Mouse (Mus musculus) embryonic facial prominence, embryonic 10.5 days (tissue): Measurements from ENCODE around the gene 2210011C24Rik. TPM values are rescaled to one million over a fixed set of nuclear protein-coding genes. Genes with fewer than 3 reads are reported as not detected.

Experiments used
- DNase-seq: peaks from one replicate; pipeline ENCODE4 v3.0.0-alpha.2; 2017; ENCODE audit warnings: low spot score
- H3K27ac ChIP-seq: fragments of 300-500 bp; sonication (generic); replicated peaks from 2 replicates; pipeline ENCODE4 v1.5.1; 2016; ENCODE audit warnings: mild to moderate bottlenecking
- H3K27me3 ChIP-seq: fragments of 300-500 bp; sonication (generic); replicated peaks from 2 replicates; pipeline ENCODE4 v1.6.1; 2016; ENCODE audit warnings: low read depth, mild to moderate bottlenecking; ENCODE audit not compliant: poor library complexity, severe bottlenecking
- H3K36me3 ChIP-seq: fragments of 300-500 bp; sonication (generic); replicated peaks from 2 replicates; pipeline ENCODE4 v1.6.1; 2016; ENCODE audit warnings: mild to moderate bottlenecking, moderate library complexity
- H3K4me1 ChIP-seq: fragments of 300-500 bp; sonication (generic); 2 replicates; pipeline ENCODE4 v1.6.1; 2016
- H3K4me3 ChIP-seq: fragments of 300-500 bp; sonication (generic); 2 replicates; pipeline ENCODE4 v1.5.1; 2016; ENCODE audit warnings: mild to moderate bottlenecking, moderate library complexity
- H3K9me3 ChIP-seq: fragments of 300-500 bp; sonication (generic); 2 replicates; pipeline ENCODE4 v1.6.1; 2016; ENCODE audit warnings: mild to moderate bottlenecking
- WGBS: fragments of 180-500 bp; shearing (Covaris S2); methylation state at CpG from one replicate; pipeline ENCODE4 v1.1.7; 2016; 5-methylcytosine and 5-hydroxymethylcytosine counted together
- polyA plus RNA-seq: library from polyadenylated mRNA; unstranded; fragments of >200 nt; fragmentation: Nextera tagmentation; extraction: Ambion mirVana; gene quantifications from 2 replicates; pipeline ENCODE4 v1.2.1, GENCODE M21; 2016

2210011C24Rik gene
- polyA plus RNA-seq, 1 experiment from 2014 or later: not detected

DNA sequence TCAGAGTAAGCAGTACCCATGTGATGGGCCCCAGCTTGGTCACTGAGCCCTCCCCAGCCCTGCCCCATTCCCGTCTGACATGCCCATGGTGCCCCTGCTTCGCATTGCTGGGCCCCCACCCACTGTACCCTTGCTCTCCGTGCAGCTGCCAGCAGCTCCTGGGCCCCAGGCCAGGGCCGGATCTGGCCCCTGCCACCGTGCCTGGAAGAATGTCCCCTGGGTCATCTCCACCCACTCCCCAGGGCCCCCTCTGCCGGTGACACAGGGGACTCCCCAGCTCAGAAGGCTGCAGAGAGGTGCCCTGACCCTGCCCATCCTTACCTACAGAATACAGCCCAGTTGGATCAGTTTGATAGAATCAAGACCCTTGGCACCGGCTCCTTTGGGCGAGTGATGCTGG lies 31.1 kb downstream of the 2210011C24Rik start:
- no peak for DNase-seq
- Histone ChIP-seq H3K27ac (no peak overlapping the region), H3K9me3 (no peaks in the 10 kb centered on the region), H3K27me3 (no peaks in the 10 kb centered on the region), H3K36me3 (peaks cover 83% of the 10 kb centered on the region), H3K4me1 (peaks cover 21% of the 10 kb centered on the region), H3K4me3 (no peak overlapping the region)
- WGBS: 82% methylated on average over 8 of the region's 8 CpGs

GRCm38 (mm10) chr8:83980250-83980649 lies 31.7 kb downstream of the 2210011C24Rik start:
- 90% methylated on average over 1 of the region's 1 CpGs for WGBS
- no peak overlapping the region for H3K27ac ChIP-seq
- H3K27me3 ChIP-seq: no peaks in the 10 kb centered on the region

DNA sequence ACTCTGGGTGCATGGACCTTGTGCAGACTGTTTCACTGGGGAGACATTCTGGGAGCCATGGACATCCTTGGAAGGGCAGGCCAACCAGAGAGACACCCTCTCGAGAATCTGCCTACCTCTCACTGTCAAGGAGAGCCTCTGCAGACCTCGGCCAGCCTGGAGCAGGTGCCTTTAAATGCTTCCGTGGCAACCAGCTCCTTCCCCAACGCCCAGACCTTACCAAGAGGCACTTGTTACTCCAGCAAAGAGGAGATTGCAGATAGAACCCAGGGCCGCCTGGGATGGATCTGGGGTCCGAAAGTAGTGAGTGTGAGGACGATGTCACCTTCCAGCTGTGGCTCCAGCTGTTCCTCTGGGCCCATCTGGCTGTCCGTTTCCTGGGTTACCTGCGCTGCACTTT lies 33.8 kb downstream of the 2210011C24Rik start:
- Histone ChIP-seq H3K9me3 (no peaks in the 10 kb centered on the region), H3K36me3 (peaks cover 62% of the 10 kb centered on the region), H3K27ac (peak overlapping the region; percentile 32; the same call in 1 of the 2 replicates), H3K4me1 (peaks cover 38% of the 10 kb centered on the region), H3K27me3 (no peaks in the 10 kb centered on the region), H3K4me3 (peak overlapping the region; percentile 28; the same call in 1 of the 2 replicates)
- 80% methylated on average over 9 of the region's 9 CpGs for WGBS
- DNase-seq: no peak

More at GRCm38 (mm10) chr8:83980250-83980649, 31.7 kb downstream of the 2210011C24Rik start:
- Histone ChIP-seq H3K4me1 (peaks cover 21% of the 10 kb centered on the region), H3K4me3 (no peak overlapping the region), H3K9me3 (no peaks in the 10 kb centered on the region), H3K36me3 (peaks cover 78% of the 10 kb centered on the region)
- DNase-seq: no peak

DNA sequence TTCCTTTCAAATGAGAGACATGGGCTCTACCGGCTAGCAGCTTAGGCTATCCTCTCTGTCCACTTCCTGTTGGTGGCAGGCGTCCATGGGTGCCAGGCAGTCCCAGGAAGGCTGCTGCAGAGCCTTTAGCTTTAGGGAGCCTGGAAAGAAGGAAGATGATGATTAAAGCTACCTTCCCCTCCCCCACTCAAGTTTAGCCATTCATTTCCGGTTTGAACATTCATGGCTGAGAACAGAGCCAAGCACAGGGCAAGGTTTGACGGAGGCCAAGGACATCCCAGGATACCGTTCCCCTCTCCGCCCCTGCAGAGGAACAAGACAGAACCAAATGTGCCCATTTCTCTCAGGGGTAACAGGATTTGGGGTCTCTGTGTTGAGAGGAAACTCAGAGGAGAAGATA lies 34.3 kb downstream of the 2210011C24Rik start:
- no peak for DNase-seq
- Histone ChIP-seq H3K36me3 (peaks cover 56% of the 10 kb centered on the region), H3K9me3 (no peaks in the 10 kb centered on the region), H3K4me1 (peaks cover 38% of the 10 kb centered on the region), H3K27ac (peak overlapping the region; percentile 41; the same call in 1 of the 2 replicates), H3K4me3 (peak overlapping the region; percentile 28; the same call in 1 of the 2 replicates), H3K27me3 (no peaks in the 10 kb centered on the region)
- 55% methylated on average over 6 of the region's 6 CpGs for WGBS

GRCm38 (mm10) chr8:83976779-83977350 lies 35.1 kb downstream of the 2210011C24Rik start:
- H3K27ac ChIP-seq: peak overlapping the region; percentile 41; the same call in 1 of the 2 replicates
- H3K4me1 ChIP-seq: peaks cover 46% of the 10 kb centered on the region
- peaks cover 48% of the 10 kb centered on the region for H3K36me3 ChIP-seq
- 90% methylated on average over 5 of the region's 5 CpGs for WGBS
- DNase-seq: no peak
- H3K27me3 ChIP-seq: no peaks in the 10 kb centered on the region
- H3K9me3 ChIP-seq: no peaks in the 10 kb centered on the region
- 0 out of 2 replicates have a peak overlapping the region, but pooled peaks have one; percentile 1 for H3K4me3 ChIP-seq

DNA sequence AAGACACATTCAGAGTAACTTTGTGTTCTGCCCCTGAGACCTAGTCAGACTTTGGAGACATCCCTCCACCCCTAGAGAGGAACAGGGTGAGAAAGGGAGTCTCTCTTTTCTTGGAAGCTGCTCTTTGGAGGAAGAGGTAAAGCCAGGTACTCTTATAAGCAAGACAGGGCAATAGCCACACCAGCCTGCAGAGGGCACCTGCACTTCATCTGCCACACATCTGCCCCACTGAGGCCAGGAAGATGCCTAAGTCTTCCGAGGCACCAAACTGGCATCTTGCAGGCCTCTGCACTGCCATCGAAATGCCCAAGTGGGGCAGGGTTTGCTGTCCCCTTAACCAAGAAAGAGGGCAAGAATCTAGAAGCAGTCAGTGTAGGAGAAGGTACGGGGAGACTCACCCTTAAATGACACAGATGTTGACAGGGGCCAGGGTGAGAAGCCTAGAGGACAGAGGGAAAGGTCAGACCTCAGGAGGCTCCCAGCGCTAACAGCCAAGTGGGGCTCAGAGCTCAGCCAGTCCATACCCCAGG lies 35.8 kb downstream of the 2210011C24Rik start:
- no peak for DNase-seq
- 83% methylated on average over 4 of the region's 4 CpGs for WGBS
- H3K27me3 ChIP-seq: no peaks in the 10 kb centered on the region
- H3K27ac ChIP-seq: no peak overlapping the region
- H3K4me1 ChIP-seq: peaks cover 52% of the 10 kb centered on the region
- no peak overlapping the region for H3K4me3 ChIP-seq
- no peaks in the 10 kb centered on the region for H3K9me3 ChIP-seq
- peaks cover 41% of the 10 kb centered on the region for H3K36me3 ChIP-seq

DNA sequence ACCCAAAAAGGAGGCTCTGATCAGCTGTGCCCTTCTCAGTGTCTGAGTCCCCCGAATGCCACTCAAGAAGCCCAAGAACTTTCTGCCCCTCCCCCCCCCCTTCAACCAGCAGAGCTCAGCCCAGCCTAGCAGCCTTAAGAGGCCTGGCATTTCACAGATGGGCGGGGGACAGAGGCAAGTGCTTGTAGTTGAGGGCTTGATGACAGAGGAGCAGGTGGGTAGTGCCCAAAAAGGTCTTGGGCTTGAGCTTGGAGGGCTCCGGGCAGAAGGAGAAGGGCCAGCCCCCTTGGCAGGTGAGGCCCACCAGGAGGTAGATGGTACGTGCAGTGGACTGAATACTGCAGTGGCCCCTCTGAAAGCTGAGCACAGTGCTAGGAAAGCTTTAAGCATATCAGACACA lies 37.5 kb downstream of the 2210011C24Rik start:
- 85% methylated on average over 4 of the region's 4 CpGs for WGBS
- H3K4me3 ChIP-seq: peak overlapping the region; percentile 87; the same call in 1 of the 2 replicates
- H3K36me3 ChIP-seq: peaks cover 37% of the 10 kb centered on the region
- DNase-seq: no peak
- H3K9me3 ChIP-seq: no peaks in the 10 kb centered on the region
- H3K27me3 ChIP-seq: no peaks in the 10 kb centered on the region
- peaks cover 52% of the 10 kb centered on the region for H3K4me1 ChIP-seq
- H3K27ac ChIP-seq: peak overlapping the region; percentile 19; the same call in 1 of the 2 replicates

DNA sequence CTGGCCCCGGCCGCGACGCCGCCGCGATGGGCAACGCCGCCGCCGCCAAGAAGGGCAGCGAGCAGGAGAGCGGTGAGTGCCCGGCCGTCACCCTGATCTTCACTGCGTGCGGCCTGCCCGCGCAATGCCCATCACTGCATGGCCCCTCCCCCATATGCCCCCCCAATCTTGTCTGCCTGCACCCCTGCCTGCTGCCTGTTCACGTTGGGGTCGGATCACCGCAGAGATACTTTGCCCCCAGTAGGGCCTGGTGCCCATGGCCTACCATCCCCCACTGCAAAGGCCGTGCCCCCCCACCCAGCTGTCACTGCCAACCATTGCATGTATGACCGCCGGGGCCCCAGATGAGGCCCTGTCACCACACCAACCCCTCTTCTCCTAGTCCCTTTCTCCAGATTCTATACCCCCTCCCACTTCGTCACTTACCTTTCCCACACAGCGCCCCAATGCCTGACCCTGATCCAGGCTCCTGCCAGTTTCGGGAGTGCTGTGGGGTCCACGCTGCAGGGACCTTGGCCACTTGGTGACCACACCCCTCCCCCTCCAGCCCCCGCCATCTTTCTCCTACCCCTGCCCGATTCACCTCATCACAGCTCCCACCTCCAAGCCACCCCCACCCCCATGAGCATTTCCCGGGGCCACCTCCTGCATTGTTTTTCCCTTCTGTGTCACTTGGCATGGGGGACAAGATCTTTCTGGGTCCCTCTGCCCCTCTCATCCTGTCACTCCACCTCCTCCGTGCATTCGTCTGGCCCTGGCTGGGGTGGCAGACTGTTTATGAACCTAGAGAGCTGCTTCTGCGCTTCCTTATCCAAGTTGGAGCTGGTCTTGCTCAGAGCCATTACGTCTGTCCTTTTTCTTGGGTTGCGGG lies 38.6 kb downstream of the 2210011C24Rik start:
- 4% methylated on average over 37 of the region's 37 CpGs for WGBS
- H3K27ac ChIP-seq: peak overlapping the region; percentile 91

DNA sequence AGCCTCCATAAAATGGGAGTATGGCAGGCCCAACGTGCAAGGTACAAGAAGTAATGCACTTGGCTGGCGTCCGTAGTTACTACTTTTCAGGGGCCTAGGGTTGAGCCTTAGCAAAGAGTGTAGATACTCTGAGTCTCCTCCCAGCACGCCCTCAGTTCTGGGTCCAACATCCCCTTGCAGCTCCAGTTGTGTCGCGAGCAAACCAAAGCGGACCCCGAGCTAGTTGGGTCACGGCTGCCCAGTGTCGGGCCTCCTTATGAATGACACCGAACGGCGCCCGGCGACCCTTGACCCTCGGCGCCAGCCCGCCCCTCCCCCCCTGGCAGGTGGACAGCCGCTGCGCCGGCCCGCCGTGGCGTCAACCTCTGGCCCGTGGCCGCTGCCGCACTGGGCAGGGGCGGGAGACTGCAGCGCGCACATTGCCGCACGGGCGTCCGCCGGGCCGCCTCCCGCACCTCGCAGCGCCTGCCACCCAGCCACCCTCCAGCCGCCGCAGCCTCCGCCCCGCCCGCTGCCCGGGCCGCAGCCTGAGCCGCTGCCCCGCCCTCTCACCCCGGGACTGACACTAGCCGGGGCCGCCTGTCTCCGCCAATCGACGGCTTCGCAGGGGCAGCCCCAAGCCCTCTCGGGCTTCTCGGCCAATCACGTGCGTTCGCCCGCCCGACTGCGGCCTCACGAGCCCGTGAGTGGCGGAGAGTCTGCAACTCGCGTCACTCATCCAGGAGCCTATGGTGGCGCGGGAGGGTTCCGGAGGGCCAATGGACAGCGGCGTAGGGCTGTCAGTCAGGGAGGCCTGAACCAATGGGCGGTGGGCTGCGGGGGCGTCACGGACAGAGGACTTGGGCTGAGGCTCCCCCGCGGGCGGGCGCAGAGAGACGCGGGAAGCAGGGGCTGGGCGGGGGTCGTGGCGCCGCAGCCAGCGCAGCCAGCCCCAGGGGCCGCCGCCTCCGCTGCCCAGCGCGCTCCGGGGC lies 39.5 kb downstream of the 2210011C24Rik start, which contains the start of gene Prkaca:
TSS of gene Prkaca (plus strand) at position 844 of the 971 bp plus-strand sequence.
- H3K36me3 ChIP-seq: peaks cover 38% of the 10 kb centered on the region
- H3K4me1 ChIP-seq: peaks cover 41% of the 10 kb centered on the region
- WGBS: under 1% methylated on average over 94 of the region's 94 CpGs
- peak within 1 kb of the TSS; percentile 91 for H3K27ac ChIP-seq
- no peaks in the 10 kb centered on the region for H3K27me3 ChIP-seq
- no peaks in the 10 kb centered on the region for H3K9me3 ChIP-seq
- peak; percentile 99 for DNase-seq
- H3K4me3 ChIP-seq: peak within 1 kb of the TSS; percentile 87

More for the DNA sequence above, 38.6 kb downstream of the 2210011C24Rik start:
- H3K36me3 ChIP-seq: peaks cover 37% of the 10 kb centered on the region
- H3K4me3 ChIP-seq: peak overlapping the region; percentile 87
- no peaks in the 10 kb centered on the region for H3K27me3 ChIP-seq
- no peaks in the 10 kb centered on the region for H3K9me3 ChIP-seq
- H3K4me1 ChIP-seq: peaks cover 51% of the 10 kb centered on the region
- no peak for DNase-seq

- peak overlapping the region; percentile 19; the same call in 1 of the 2 replicates for H3K27ac ChIP-seq
- peaks cover 45% of the 10 kb centered on the region for H3K36me3 ChIP-seq
- H3K27me3 ChIP-seq: no peaks in the 10 kb centered on the region
- DNase-seq: no peak
- H3K4me3 ChIP-seq: peak overlapping the region; percentile 87
- H3K4me1 ChIP-seq: peaks cover 33% of the 10 kb centered on the region
- WGBS: 74% methylated on average over 6 of the region's 6 CpGs
- no peaks in the 10 kb centered on the region for H3K9me3 ChIP-seq
These were observed 40.3 kb downstream of the 2210011C24Rik start for GRCm38 (mm10) chr8:83971661-83972060.

- 87% methylated on average over 4 of the region's 4 CpGs for WGBS
- Histone ChIP-seq H3K4me1 (peaks cover 30% of the 10 kb centered on the region), H3K36me3 (peaks cover 50% of the 10 kb centered on the region), H3K27me3 (no peaks in the 10 kb centered on the region), H3K27ac (no peak overlapping the region), H3K9me3 (no peaks in the 10 kb centered on the region), H3K4me3 (no peak overlapping the region)
- DNase-seq: no peak
These were observed 40.9 kb downstream of the 2210011C24Rik start for GRCm38 (mm10) chr8:83971121-83971520.
